Mouse (Mus musculus) adrenal gland, postnatal 36 days (tissue): ENCODE results near the gene Col6a4. TPM values are rescaled to one million over a fixed set of nuclear protein-coding genes. Genes with fewer than 3 reads are reported as not detected.

Experiments
- DNase-seq, 2 experiments: peaks; one replicate each; pipeline ENCODE4 v3.0.0; 2021; ENCODE audit warnings: mixed read lengths in 1 of 2
- total RNA-seq, 2 experiments: library from RNA; stranded (reverse); gene quantifications; 2 replicates each; pipeline ENCODE4 v1.2.3; 2021

Gene Col6a4
- total RNA-seq, 2 experiments from 2014 or later = 0.36 to 0.46 TPM

DNA sequence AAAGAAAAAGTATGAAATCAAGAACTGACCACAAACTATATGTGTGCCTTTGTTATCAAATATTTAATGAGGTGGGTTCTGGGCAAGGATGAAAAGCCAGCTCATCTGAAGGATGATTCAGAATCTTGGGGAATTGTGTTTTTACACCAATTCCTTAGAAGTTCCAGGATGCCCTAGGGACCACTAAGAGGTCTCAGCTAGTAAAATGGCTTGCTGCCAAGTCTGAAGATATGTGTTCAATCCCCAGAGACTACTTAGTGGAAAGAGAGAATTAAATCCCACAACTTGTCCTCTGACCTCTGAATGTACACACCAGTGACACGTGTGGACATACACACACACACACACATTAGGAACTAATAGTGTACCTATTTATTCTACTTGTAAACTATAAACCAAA is 137.5 kb downstream of the Col6a4 start:
- DNase-seq = no peak

DNA sequence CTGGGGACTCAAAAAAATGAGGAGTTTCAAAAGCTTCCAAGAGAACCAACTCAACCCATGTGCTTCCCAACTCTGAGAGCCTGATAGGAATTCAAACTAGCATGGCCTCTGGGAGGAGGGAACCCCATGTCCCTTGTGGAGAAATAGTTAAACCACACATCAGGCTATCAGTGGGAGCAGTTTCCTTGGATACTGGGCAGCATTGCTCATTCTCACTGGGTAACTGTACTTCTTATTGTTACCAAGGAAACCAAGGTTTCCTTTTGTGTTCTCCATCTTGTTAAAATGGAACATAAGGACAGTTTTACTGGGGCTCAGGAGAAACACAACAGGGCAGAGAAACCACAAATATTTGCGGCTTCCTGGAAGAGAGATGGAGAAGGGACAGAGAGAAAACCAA is 146.8 kb downstream of the Col6a4 start:
- no peak for DNase-seq

- no peak for DNase-seq
These were observed 149.0 kb downstream of the Col6a4 start for GRCm38 (mm10) chr9:105947577-105947976.

Other genes starting within 250 kb of the Col6a4 start
- gene Col6a5, start 136.1 kb downstream of the Col6a4 start, total RNA-seq = 1 to 10 TPM; 3.3 to 6.9 TPM
- gene Glyctk, start 61.4 kb upstream of the Col6a4 start, total RNA-seq = 1 to 10 TPM; 2.3 to 2.4 TPM
- gene Wdr82, start 74.1 kb upstream of the Col6a4 start, total RNA-seq = 10 to 100 TPM; 74.4 to 81.3 TPM
- 100 to 1,000 TPM in 1 of 2 experiments, 10 to 100 TPM in 1; 90.8 to 117 TPM for gene Ppm1m, start 103.0 kb upstream of the Col6a4 start, total RNA-seq
- gene Twf2, start 106.3 kb upstream of the Col6a4 start, total RNA-seq = 100 to 1,000 TPM in 1 of 2 experiments, 10 to 100 TPM in 1; 64.8 to 117 TPM
- gene Tlr9, start 125.8 kb upstream of the Col6a4 start, total RNA-seq = under 1 TPM; 0.89 TPM
- gene Alas1, start 151.9 kb upstream of the Col6a4 start, total RNA-seq = 1,000 to 10,000 TPM; 1,599 to 3,152 TPM
- 1 to 10 TPM; 3.6 to 5.6 TPM for gene Poc1a, start 184.3 kb upstream of the Col6a4 start, total RNA-seq